Mouse (Mus musculus) liver, adult (tissue): ENCODE measurements around the gene Dpyd.

Experiments
- GATA4 ChIP-seq: IDR thresholded peaks from 2 replicates; pipeline ENCODE4 v1.6.1; 2014; ENCODE audit warnings: mild to moderate bottlenecking, low read length; ENCODE audit not compliant: insufficient replicate concordance

The Dpyd gene

DNA sequence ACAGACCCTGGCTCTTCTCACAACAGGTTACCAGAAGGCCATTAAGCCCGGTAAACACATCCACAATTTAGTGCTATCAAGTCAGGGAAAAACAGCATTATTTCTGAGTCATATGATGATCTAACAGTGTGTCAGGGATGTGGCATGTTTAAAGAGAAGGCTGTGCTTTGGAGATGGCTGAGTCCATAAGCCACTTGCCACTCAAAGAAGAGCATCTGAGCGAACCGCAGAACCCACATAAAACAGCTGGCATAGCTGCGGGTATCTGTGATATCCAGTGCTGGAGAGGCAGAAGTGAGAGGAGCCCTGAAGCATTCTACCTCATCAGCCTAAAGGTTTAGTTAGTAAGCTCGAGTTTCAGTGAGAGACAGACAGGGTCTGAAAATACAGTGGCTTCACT, 581.1 kb downstream of the Dpyd start:
- TF ChIP-seq GATA4 = no peak

DNA sequence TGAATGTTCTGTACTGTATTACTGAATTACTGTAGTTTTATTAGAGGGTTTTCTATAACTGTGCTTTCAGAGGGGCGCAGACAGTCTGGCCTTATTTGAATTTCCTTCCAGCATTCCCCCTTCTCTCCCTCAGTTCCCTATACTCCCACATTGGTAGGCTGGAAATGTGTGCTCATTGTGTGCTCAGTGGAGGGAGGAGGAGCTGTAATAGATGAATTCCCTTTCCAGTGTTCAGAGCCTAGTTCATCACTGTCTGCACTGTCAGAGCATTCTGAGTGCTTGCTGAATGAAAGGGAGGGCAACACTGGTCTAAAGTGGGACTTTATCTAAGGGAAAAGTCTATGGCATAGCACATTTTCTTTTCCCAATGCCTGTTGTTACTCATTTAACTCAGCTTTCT, 582.9 kb downstream of the Dpyd start:
- no peak for TF ChIP-seq GATA4

DNA sequence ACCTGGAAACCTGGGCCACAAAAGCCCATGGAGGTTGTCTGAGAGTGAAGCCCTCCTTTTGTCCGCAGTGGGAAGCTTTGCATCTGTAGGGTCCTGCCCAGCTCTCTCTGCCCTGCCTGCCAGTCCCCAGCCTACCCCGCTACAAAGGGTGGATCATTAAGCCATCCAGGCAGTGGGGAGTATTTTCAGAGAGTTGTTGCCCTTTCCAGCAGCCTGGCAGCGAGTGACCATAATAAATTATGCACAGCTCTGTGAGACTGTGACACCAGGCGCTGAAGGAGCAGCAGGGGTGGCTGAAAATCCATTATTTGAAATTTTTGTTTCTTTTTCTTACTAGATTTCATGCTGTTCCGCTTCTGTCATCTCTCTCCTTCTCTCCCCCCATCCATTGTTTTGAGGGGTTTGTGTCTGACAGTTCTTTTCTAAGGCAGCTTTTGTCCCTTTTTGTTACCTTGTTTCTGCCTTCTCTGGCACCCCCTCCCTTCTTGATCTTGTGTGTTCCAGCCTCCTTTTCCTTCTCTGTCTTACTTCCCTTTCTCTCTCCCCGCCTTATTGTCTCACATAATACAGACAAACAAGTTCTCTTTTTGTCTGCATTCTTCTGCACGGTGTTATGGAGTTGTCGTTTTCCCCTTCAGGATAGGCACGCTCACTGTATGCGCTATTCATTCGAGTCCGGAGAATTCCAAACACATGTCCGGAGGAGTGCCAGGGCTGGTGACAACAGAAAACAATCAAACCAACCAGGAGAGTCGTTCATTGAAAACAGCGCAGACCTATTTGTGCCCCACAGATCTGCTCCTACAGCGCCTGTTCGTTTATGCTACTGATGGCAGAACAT, 592.9 kb downstream of the Dpyd start:
- no peak for TF ChIP-seq GATA4

DNA sequence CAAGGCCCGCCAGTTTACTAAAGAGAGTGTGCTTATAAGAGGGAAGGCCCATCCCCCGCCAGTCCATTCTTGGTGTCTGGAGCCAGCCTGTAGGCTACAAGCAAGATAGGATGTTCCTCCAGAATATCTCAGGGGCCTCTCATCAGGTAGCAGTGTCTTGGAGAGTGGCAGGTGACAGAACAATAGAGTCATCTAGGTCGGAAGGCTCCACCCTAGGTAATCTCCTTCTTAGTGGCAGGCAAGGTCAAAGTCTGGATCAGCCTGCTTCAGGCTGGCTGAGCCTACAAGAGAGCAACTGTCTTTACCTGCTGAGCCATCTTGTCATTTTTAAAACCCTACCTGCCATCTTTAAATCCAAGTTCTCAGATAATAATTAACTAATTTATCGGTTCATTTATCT, 596.7 kb downstream of the Dpyd start:
- no peak for TF ChIP-seq GATA4

DNA sequence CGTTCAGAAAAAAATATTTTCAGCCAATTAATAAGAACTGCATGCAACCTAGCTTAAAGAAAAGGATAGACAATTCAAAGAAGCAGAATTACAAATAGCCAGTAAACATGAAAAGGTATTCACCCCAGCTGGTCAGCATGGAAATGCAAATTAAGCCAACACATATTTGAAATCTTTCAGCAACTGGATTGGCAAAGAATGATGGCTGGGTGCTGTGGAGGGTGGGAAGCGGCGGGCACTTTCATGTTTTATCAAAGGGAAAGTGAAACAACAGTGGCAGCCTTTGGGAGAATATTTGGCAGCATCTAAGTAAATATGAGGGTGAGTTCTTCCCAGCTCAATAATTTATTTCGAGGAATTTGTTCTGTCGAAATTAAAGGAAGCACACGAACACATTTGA, 603.8 kb downstream of the Dpyd start:
- TF ChIP-seq GATA4 = no peak

DNA sequence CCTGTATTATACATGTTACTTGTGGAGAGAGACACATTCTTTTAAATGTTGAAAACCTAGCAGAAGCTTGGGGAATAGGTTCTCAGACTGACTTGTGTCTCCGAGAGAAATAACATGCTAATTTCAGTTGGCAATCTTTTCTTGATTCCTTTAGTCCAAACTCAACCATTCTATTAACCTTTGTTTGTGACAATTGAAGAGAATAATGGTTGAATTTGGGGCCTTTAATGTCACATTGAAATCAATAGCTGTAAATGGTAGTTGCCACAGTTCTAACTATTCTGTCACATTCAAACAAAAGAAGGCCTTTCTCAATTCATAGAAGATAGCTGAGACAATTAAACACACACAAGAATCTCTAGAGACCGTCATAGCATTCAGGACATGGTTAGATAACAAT, 606.2 kb downstream of the Dpyd start:
- TF ChIP-seq GATA4 = no peak

DNA sequence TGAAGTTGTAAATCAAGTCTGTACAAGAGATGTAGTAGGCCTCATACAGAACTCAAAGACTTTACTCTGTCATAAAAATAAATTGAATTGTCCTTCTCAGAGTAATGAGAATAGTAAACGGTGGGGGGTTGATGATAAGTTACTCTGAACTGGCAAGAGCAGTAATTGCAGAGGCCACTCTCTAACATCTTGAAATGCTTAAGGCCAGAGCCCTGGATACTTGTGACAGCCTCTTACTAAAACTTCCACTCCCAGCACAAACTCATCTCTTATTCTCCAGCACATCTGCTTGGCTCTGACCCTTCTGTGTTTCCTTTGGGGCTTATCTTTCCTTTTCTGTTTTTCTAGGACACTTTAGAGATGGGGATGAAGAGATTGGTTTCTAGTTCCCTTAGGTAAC, 606.7 kb downstream of the Dpyd start:
- TF ChIP-seq GATA4 = no peak

DNA sequence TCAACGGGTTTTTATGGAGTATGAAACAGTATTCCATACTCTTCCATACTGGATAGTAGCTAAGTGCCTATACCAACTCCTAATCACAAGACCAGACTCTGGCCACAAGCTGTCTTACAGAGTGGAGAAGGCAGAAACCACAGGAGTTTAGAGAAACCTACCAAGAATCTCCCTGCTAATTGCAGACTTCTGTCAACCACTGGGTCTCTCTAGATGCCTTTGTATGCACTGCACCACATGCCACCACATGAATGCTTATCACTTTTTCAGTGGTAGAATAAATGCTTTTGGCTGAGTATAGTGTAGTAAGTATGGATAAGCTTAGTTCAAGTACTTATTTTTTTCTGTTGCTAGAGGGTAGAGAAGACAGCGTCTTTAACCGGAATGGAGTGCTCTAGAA, 621.3 kb downstream of the Dpyd start:
- no peak for TF ChIP-seq GATA4

DNA sequence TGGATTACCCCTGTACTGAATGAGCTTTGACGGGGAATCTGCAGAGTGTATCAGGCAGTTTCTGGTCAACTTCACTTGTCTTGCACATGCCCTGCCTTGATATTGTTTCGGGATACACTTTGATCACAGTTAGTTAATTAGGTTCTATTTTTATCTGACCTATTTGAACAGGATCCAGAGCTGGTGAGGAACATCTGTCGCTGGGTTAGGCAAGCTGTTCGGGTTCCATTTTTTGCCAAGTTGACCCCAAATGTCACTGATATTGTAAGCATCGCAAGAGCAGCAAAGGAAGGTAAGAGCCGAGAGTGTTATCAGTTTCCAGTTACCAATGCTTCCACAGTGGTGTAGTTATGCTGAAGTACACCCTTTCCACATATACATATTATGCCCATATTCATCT, 632.1 kb downstream of the Dpyd start:
- TF ChIP-seq GATA4 = no peak

DNA sequence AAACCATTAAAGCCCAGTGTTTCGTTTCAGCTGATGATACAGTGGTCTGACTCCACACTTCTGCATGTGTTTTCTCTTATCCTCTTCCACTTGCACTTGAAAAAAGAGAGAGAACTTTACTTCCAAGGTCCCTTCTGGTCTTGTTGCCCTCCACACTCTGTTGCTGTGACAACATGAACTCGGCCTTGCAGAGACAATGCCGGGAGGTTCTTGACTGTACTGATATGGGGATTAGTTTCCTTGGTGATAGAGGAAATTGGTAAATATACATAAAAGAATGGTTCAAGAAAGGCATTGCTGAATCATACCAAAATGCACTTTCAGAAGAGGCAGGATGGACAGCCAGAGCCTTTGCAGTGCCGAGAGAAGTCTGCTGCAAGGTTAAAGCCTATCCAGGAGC, 633.7 kb downstream of the Dpyd start:
- TF ChIP-seq GATA4 = no peak

DNA sequence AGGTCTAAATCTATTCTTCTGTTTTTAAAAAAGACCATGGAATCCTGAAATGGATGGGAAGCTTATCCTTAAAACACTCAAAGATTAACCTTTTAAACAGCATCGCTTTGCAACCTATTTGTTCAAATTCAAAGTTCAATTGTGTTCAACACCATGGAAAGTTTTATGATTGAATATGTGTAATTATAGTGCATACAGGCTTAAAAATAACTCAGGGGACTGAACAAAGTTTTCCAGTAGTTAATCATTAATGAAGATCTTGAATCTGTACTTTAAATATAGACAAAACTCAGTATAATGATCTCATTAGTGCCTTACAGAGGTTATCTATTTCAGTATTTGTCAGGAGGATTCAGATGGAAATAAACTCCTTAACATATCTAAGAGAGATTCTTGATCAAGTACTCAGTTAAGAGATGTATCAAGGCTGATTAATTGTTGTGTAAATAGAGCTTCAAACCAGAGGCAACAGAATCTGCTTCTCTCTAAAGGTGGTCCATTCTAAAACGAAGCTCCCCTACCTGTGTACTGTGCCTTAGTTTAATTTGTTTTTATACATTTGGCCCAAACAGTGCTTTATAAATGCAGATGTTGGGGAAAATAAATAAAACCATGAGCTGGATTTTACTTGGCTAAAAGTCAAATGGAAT, 659.0 kb downstream of the Dpyd start:
- no peak for TF ChIP-seq GATA4

DNA sequence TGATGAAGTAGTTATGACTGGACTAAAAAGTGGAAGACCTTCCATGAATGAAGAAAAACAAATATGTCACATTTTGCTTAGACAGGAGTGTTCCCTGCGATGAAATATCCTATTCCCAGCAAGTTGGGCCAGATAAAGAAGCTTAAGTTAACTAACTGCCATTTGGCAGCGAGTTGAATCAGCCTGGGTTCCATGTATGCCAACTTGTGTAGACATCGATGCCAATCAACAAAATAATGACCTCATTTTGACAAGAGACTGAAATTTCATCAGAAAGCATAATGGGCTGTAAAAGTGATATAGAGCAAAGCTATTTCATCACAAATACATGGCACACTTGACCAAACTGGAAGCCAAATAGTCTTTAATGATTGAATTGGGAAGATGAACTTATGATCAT, 681.3 kb downstream of the Dpyd start:
- no peak for TF ChIP-seq GATA4

DNA sequence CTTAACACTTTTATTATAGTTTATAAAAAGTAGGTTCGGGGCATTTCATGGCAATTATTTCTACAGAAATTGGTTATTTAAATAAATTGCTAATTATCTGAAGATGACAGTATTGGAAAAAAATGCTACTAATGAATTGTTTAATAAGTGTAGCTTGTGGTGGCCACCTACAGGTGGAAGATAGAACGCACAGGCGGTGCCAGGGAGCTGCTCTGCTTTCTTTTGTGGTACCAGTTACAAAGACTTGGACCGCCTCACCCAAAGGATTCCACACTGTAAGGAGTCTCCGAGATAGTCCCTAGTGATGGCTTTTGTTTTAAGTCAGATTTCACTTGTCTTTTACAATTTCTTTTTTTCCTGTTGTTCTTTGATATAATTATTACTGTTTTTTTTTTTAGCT, 694.6 kb downstream of the Dpyd start:
- TF ChIP-seq GATA4 = no peak

DNA sequence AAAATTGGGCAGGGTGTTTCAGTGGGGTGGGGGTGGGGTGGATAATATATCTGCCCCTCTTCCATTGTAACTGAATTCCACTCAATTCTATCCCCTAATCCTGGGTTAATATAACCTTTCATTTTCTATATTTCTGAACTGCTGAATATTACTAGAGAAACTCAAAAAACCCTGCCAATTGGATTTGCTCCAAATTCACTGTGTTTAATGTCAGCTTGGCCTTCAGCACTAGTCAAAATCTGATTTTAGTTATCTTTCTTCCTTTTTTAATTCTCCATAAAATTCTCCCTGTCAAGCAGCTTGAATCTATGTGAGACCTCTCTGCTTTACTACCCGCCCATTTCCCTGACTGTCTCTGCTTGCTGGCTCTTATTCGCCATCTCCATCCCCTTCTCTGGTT, 713.3 kb downstream of the Dpyd start:
- no peak for TF ChIP-seq GATA4

DNA sequence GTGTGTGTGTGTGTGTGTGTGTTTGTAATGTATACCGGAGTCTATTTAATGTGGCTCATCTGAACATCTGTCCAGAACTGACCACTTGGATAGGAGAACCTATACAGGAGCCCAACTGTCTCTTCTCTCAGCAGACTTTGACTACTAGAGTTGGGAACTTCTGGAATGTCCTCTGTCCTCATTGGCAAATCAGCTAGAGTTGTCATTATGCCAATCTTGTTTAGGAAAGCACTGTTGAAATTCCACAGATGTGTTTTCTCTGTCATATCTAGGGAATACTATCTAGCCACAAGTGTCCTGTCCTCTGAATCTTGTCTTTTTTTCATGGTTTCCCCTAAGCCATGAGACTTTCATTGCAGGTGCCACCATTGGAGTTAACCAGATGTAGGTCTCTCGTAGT, 718.7 kb downstream of the Dpyd start:
- no peak for TF ChIP-seq GATA4

DNA sequence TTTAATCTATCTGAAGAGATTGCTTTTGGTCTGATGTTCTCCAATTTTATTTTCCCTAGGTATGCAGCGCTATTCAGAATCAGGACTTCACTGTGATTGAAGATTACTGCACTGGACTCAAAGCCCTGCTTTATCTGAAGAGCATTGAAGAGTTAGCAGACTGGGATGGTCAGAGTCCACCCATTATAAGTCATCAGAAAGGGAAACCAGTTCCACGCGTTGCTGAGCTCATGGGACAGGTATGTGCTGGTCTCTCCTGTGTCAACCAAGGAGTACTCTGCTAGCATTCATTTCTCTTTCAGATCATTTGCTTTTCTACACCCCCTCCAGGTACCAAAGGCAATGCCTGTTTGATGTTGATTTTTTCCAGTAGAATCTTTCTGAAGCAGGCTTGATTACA, 752.8 kb downstream of the Dpyd start:
- no peak for TF ChIP-seq GATA4

DNA sequence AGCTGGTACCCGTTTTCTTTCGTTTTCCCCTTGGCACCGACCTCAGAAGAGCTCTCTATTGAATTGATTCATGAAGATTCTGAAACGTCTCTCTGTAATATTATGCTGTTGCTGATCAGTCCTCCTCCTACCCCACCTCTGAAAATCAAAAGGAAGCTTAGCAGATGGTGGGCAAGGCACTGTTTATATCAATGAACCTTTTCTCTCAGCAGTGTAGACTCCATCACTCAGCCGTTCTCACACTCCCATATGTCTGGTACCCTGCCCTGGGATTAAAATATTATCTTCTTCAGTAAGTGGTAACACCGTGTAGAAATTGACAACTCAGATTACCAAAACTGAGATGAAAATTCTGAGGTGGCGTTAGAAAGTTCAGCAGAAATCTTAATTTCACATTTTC, 767.1 kb downstream of the Dpyd start:
- TF ChIP-seq GATA4 = no peak
